Mouse (Mus musculus) brain, embryonic 14.5 days (tissue): ENCODE measurements around the gene Arhgef39.

Experiments
- CTCF ChIP-seq: fragments of 200-500 bp; IDR thresholded peaks from 2 replicates; pipeline ENCODE4 v1.5.1; 2012; ENCODE audit warnings: inconsistent platforms, mild to moderate bottlenecking, moderate library complexity, borderline replicate concordance; ENCODE audit not compliant: insufficient read depth, insufficient read length; ENCODE audit errors: extremely low read depth
- POLR2A ChIP-seq: fragments of 200-500 bp; IDR thresholded peaks from 2 replicates; pipeline ENCODE4 v1.6.1; 2012; ENCODE audit warnings: mild to moderate bottlenecking, inconsistent platforms, borderline replicate concordance; ENCODE audit not compliant: poor library complexity, insufficient read depth, insufficient read length, severe bottlenecking; ENCODE audit errors: extremely low read depth

- TF ChIP-seq CTCF, result no peak
- no peak for TF ChIP-seq POLR2A
Measured at GRCm38 (mm10) chr4:43489611-43490010, 9.9 kb downstream of the Arhgef39 start.
